Mouse (Mus musculus) erythroblast, embryonic 14.5 days (primary cell): Measurements from ENCODE around the gene Atxn3. TPM values are rescaled to one million over a fixed set of nuclear protein-coding genes. Genes with fewer than 3 reads are reported as not detected.
A peak's percentile ranks its signal among the peaks of the same experiment; 100 is the strongest.

Source experiments
- H3K27me3 ChIP-seq: 2 replicates; pipeline ENCODE4 v1.6.1; 2012; ENCODE audit warnings: inconsistent platforms; ENCODE audit not compliant: control insufficient read depth
- H3K36me3 ChIP-seq: 2 replicates; pipeline ENCODE4 v1.6.1; 2012; ENCODE audit warnings: mild to moderate bottlenecking, inconsistent platforms; ENCODE audit not compliant: control insufficient read depth
- H3K4me1 ChIP-seq: 2 replicates; pipeline ENCODE4 v1.6.1; 2012; ENCODE audit warnings: inconsistent platforms; ENCODE audit not compliant: control insufficient read depth
- H3K4me3 ChIP-seq: replicated peaks from 2 replicates; pipeline ENCODE3; 2012; ENCODE audit warnings: moderate library complexity, mild to moderate bottlenecking, inconsistent platforms
- H3K9me3 ChIP-seq: 2 replicates; pipeline ENCODE4 v1.6.1; 2012; ENCODE audit warnings: low read length, inconsistent platforms, mixed read lengths; ENCODE audit not compliant: control insufficient read depth
- GATA1 ChIP-seq: IDR thresholded peaks from 2 replicates; pipeline ENCODE4 v1.6.1; 2012; ENCODE audit warnings: low read length, inconsistent platforms, mixed read lengths
- TAL1 ChIP-seq: IDR thresholded peaks from 3 replicates; pipeline ENCODE4 v1.6.1; 2012; ENCODE audit warnings: low read length, inconsistent platforms, mixed read lengths
- polyA plus RNA-seq: library from polyadenylated mRNA; stranded (reverse); fragments of >175 nt; gene quantifications from 2 replicates; pipeline ENCODE4 v1.2.3, GENCODE M21; 2012

Gene Atxn3
- polyA plus RNA-seq, result 0.05 and 0.06 TPM in 2 replicates

- Histone ChIP-seq H3K36me3 (peaks cover 3% of the 10 kb centered on the region; the same call in 1 of the 2 replicates), H3K9me3 (no peaks in the 10 kb centered on the region), H3K4me1 (peaks cover 27% of the 10 kb centered on the region), H3K4me3 (peak within 1 kb of the TSS; percentile 95), H3K27me3 (no peaks in the 10 kb centered on the region)
- no peak for TF ChIP-seq TAL1
- TF ChIP-seq GATA1, result no peak
Observed at GRCm38 (mm10) chr12:101957942-101958544, at the start of gene Atxn3. Atxn3 (minus strand) TSS chr12:101958246.

DNA sequence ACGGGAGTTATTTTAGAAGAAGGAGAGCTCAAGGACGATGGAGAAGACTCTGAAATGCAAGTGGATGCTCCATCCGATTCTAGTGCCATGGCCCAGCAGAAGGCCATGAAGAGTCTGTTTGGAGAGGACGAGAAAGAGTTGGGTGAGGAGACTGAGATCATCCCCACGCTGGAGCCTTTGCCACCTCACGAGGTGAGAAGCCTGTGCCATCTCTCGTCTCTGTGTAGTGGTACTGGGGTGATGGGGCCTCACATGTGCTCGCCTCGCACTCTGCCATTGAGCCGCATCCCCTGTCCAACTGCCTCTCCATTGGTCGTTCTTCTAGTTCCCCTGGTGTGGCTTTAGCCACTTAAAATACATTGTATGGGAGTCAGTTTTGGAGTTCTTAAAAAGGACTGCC, 42.7 kb upstream of the Atxn3 start:
- no peaks in the 10 kb centered on the region for H3K4me1 ChIP-seq
- TF ChIP-seq TAL1 (no peak), GATA1 (no peak)
- H3K9me3 ChIP-seq, result no peaks in the 10 kb centered on the region
- peaks cover 96% of the 10 kb centered on the region for H3K36me3 ChIP-seq
- H3K27me3 ChIP-seq, result no peaks in the 10 kb centered on the region
- H3K4me3 ChIP-seq, result no peak overlapping the region

DNA sequence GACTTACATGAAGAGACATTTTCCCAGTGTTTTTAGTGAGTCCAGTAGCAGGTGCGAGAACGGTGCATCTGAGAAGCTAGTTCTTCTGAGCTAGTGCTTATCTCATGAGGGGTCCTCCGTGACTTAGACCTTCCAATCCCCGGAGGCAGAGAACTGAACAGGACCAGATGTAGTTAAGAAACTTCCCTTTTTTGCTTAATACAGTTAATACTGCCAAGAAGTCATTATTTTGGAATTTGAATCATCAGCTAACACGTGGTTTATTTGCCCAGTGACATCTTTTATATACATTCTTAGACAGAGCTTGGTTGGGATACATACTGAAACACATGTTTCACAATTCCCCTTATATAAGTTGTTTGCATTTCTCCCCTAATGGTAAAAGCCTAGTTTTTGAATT, 40.9 kb upstream of the Atxn3 start:
- no peaks in the 10 kb centered on the region for H3K9me3 ChIP-seq
- no peak for TF ChIP-seq TAL1
- no peak for TF ChIP-seq GATA1
- no peaks in the 10 kb centered on the region for H3K27me3 ChIP-seq
- peaks cover 95% of the 10 kb centered on the region for H3K36me3 ChIP-seq
- H3K4me3 ChIP-seq, result no peak overlapping the region
- H3K4me1 ChIP-seq, result no peaks in the 10 kb centered on the region

GRCm38 (mm10) chr12:101994576-101995467, 36.8 kb upstream of the Atxn3 start:
- Histone ChIP-seq H3K36me3 (peaks cover 94% of the 10 kb centered on the region), H3K4me3 (no peak overlapping the region), H3K27me3 (no peaks in the 10 kb centered on the region), H3K9me3 (no peaks in the 10 kb centered on the region), H3K4me1 (no peaks in the 10 kb centered on the region)
- TF ChIP-seq GATA1 (no peak), TAL1 (no peak)

DNA sequence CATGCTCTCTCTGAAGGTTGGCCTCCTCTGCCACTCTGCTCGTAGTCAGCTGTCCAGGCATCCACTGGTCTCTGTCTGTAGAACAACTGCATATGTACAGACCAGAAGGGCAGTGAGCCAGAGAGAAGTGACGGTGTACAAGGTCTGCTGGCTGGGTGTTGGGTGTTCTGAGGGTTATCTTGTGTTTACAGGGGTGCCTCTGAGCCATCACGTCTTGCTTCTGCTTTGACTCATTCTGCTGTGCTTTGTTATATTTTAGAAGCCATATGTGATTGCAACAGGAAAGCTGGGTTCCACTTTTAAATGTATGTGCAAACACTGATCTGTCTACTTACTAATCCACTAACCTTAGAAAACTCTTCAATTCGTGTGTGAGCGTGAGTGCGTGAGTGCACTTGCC, 29.6 kb upstream of the Atxn3 start:
- TF ChIP-seq GATA1, result no peak
- no peak for TF ChIP-seq TAL1
- Histone ChIP-seq H3K4me1 (no peaks in the 10 kb centered on the region), H3K4me3 (no peak overlapping the region), H3K9me3 (no peaks in the 10 kb centered on the region), H3K27me3 (no peaks in the 10 kb centered on the region), H3K36me3 (peaks cover 96% of the 10 kb centered on the region)

GRCm38 (mm10) chr12:101985110-101985509, 27.1 kb upstream of the Atxn3 start:
- Histone ChIP-seq H3K4me3 (no peak overlapping the region), H3K9me3 (no peaks in the 10 kb centered on the region), H3K27me3 (no peaks in the 10 kb centered on the region), H3K36me3 (peaks cover 92% of the 10 kb centered on the region), H3K4me1 (peaks cover 12% of the 10 kb centered on the region)
- TF ChIP-seq GATA1, result no peak
- TF ChIP-seq TAL1, result no peak

DNA sequence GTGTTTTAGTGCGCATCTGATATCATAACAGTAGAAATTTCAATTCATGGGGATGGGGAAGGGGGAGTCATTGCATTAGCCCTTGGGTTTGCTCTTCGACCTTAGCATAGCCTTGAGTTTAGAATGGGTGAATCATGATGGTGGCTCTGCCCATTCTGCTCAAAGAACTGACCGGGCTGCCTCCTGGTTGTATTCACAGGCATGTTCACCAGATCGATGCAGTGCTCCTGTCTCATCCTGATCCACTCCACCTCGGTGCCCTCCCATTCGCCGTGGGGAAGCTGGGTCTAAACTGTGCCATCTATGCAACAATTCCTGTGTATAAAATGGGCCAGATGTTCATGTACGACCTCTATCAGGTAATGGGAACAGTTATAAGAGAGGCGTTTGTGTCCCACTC, 24.9 kb upstream of the Atxn3 start:
- H3K4me3 ChIP-seq, result no peak overlapping the region
- peaks cover 88% of the 10 kb centered on the region for H3K36me3 ChIP-seq
- no peak for TF ChIP-seq GATA1
- TF ChIP-seq TAL1, result no peak
- H3K9me3 ChIP-seq, result no peaks in the 10 kb centered on the region
- H3K4me1 ChIP-seq, result peaks cover 33% of the 10 kb centered on the region
- no peaks in the 10 kb centered on the region for H3K27me3 ChIP-seq

- Histone ChIP-seq H3K36me3 (peaks cover 80% of the 10 kb centered on the region), H3K4me1 (peaks cover 47% of the 10 kb centered on the region), H3K9me3 (no peaks in the 10 kb centered on the region), H3K27me3 (no peaks in the 10 kb centered on the region), H3K4me3 (no peak overlapping the region)
- TF ChIP-seq GATA1 (no peak), TAL1 (no peak)
Observed at GRCm38 (mm10) chr12:101981559-101981958, 23.5 kb upstream of the Atxn3 start.

GRCm38 (mm10) chr12:101980266-101980665, 22.2 kb upstream of the Atxn3 start:
- no peaks in the 10 kb centered on the region for H3K9me3 ChIP-seq
- TF ChIP-seq TAL1, result no peak
- no peak for TF ChIP-seq GATA1
- peaks cover 51% of the 10 kb centered on the region for H3K4me1 ChIP-seq
- peaks cover 68% of the 10 kb centered on the region for H3K36me3 ChIP-seq
- H3K27me3 ChIP-seq, result no peaks in the 10 kb centered on the region
- peak overlapping the region; percentile 0 for H3K4me3 ChIP-seq
